Mouse (Mus musculus) adrenal gland, adult (tissue): ENCODE measurements at regions not wholly inside any gene's neighbourhood (a gene's known extent, or its start where the extent isn't known, plus 50 kb on each side); places are given as distances from the start of the nearest gene placed in this dataset.

Experiments used
- DNase-seq, 2 experiments: peaks; one replicate each; pipeline ENCODE4 v3.0.0; 2022 to 2023; ENCODE audit warnings: low spot score in 1 of 2; ENCODE audit not compliant: inconsistent age in 2 of 2

DNA sequence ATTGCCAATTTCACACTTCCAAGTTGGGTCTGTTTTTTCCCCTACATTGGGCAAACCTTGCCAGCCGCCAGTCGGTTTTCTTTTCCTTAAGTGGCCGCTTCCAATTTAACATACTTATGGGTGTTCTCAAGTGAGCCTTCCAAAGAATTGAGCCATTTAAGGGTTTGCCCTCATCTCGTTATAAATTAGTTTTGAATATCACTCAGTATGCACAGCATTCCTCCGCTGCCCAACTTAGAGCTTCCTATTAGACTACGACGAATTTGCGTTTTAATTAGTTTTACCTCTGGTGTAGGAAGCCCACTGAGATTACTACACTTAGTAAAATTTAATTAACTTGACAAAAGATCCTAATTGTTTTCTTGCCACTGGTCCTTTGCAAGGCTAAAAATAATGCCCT is 209.9 kb downstream of the Cdh11 start:
- DNase-seq, result no peak

DNA sequence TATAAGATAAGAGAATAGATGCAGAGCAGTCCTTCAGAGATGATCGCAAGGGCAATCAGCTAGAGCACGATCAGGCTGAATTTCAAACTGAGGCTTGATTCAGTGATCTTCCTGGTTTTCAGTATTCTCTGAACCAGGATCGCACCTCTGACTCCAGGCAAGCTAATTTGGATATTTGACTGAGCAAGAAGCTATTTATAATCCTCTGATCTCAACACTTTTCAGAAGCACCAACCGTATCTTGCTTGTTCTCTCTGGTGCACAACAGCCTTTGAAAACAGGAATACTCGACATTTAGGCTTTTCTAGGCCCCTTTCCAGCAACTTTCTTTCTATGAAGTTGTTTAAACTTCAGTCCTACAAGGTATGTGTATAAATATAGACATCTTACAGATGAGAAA is 217.7 kb downstream of the Cdh11 start:
- DNase-seq, result no peak

DNA sequence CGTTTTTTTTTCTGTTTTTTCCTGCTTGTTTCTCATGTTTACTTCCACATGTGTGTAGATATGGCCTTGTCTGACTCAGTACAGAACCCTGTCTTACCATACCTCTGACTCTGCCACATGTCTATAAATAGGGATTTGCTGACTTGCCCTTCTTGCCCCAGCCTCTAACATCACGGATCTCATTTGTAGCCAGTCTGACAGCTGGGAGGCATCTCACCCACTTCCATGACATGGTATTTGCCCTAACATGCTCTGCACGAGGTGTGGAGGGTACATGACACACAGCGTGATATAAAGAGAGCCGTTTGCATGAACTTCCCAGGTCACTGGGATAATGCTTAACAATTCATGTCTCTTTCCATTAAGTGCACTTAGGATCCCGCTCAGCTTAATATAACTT is 231.2 kb downstream of the Cdh11 start:
- DNase-seq, result no peak

DNA sequence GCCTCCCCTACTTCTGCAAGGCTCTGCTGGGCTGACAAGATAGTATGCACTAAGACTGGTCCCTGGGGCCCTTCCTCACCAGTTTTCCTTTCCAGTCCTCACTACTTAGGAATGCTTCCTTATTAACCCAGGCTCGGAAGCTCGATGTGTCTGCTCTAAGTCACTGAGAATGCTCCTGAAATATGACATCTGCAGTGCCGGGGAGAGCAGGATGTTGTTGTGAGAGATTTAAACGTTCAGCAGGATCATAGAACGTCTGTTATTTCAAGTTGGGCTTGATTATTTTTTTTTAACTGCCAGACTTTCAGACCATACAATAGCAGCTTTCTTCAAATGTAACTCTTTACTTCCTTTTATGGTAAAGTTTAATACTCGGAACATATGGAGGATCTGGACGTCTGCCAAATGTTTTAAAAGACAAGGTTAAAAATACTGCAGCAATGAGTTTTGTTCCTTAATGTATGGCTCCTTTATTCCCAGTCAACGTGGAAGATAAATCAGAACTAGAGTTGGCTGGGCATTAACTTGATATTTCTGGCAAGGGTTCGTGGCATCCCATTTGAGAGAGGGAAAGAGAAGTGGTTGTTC is 232.0 kb downstream of the Cdh11 start:
- DNase-seq, result no peak

DNA sequence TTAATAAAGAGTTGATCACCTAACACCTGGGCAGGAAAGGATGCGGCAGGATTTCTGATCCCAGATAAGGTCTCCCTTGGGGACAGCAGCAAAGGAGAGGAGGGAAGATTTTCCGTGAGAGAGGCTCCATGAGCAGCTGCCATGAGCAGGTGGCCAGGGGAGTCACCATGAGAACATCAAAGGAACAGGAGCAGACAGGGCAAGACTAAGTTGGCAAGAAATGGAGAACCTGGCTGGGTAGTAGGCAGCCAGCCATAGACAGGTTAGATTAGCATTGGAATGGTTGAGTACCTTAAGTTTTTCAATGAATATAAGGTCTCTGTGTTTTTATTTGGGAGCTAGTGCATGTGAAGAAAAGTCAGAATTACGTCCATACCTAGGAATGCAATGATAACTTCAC is 246.6 kb downstream of the Cdh11 start:
- DNase-seq, result no peak

DNA sequence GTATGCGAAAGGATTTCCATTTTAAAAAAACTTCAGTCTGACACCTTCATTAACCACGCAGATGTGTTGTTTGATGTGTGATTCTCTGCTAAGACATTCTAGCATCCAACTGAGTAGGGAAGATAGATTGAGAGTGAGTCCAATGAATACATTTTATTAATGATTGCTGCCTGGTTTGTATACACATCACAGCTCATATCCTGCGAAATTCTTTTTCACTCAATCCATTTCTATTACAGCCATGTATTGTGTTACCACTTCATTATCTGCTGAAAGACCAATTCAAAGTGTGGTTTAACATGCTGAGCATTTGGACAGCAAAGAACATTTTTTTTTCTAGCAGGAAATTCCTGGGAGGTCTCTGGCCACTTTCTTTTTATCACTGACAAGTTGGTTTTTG is 247.4 kb downstream of the Cdh11 start:
- no peak for DNase-seq

DNA sequence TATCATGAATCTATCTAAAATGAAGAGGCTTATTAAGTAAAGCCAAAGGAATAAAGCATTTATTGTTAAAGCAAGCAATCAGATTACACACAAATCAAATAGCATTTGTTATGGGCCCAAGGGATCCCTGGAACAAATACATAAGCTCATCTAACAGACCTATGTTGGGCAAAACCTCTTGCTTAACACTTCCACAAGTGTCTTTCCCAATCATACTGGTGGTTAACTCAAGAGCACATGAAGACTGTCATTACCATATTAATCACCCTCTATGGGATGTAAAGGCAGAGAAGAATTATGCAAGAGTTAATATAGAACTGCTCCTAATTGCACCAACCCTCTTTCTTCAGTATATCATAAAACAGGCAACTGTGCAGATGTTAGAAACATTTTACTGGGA is 267.0 kb downstream of the Cdh11 start:
- no peak for DNase-seq

DNA sequence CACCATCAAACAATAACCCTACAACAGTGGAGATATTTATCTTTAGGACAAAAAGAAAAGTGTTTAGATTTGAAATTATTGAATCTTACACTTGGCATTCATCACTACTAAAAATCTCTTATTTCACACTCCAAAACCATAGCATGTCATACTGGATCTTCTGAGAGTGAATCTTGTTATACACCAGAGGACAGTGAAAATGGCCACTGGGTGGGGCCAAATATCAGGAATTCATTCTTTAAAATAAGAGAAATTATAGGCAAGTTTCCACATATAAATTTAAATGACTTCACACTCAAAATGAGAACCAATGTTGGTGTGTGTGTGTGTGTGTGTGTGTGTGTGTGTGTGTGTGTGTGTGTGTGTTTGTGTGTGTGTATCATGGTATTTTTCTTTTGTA is 269.7 kb downstream of the Cdh11 start:
- DNase-seq, result peak in 1 of 2 experiments; percentile 26

DNA sequence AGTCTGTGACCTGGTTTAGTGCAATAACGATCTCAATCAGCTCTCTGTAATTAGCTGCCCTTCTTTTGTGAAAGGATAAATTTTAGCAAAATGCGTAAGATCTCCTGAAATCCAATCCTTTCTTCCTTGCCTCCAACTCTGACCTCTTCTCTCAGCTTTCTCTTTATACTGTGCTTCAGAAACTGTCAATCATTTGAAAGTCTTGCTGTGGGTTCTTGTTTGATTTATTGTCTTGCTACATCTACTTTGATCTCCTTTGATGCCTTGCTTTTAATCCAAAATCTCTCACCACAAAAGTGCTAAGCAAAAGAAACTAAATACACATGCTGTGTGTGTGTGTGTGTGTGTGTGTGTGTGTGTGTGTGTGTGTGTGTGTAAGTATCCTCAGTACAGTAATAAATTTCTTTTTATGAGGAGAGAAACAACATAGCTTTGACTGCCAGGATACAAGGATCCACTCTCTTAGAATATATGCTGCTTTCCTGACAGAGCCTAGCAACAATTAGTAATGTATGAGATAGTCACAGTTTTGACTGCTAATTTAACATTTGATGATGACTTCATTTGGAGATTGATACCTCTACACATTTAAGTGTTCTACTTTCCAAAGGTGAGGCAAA is 270.5 kb downstream of the Cdh11 start:
- DNase-seq, result no peak

DNA sequence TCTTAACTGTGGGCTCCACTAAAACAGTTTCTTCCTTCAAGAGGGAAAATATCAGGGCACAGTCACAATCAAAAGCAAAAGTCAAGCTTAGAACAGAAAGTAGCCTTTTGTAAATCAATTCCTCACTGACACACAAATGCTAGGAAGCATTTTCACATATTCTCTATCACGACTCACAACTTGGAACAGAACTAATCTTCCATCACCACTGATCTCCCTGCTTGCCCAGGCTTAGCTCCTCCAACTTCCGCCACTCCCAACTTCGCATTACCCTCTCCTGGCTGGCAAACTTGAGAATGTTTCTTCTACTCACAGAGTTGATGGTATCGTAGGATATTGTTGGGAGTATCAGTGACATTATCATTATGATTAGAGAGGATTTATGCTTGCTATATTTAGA is 284.7 kb downstream of the Cdh11 start:
- no peak for DNase-seq

DNA sequence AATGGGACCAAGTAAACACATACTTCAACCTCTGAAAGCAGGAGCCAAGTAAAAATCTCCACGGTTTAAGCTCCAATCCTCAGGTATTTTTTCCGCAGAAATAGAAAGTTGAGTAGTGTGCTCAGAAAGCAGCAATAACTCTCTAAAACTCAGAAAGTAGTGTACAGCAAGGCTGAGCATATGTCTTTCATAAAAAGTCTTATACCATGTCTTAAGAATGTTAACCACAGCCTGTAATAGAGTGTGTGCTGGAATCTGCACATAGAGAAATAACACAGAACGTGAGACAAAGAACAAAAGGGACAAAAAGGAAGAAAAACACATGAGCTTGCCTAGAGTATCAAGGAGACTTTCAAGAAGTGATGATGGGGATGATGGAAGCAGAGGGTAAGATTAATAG is 285.2 kb downstream of the Cdh11 start:
- no peak for DNase-seq

DNA sequence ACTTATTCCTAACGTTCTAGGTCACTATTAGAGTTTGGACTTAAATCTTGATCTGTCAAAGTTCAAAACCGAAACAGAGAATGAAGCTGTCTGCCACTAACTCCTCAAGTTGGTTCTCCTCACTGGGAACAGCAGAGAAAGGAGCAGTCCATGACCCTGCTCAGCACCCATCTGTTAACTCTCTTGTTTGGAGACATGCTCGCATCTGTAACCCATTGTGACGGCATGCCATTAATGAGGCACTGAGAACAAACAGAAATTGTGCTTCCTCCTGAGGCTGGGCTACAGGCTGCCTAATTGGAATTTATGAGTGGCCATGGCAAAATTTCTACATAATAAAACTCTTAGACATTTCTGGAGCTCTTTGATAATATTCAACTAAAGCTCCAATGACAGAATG is 286.4 kb downstream of the Cdh11 start:
- DNase-seq, result no peak

DNA sequence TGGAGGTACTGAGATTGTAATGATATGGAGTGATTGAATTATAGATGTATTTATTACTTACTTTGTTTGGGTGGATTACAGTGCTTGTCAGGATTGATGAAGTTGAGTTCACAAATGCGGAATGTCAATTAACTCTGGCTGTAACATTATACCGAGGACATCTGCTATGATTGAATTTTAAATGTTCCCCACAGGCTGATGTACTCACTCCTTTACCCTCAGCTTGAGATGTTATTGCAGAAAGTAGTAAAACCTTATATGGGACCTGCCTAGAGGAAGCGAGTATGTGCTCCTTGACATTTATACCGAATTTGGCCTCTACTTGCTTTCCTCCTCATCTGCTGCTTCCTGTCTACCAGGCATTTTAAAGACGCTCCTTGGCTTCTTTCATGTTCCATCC is 288.3 kb downstream of the Cdh11 start:
- DNase-seq, result no peak

DNA sequence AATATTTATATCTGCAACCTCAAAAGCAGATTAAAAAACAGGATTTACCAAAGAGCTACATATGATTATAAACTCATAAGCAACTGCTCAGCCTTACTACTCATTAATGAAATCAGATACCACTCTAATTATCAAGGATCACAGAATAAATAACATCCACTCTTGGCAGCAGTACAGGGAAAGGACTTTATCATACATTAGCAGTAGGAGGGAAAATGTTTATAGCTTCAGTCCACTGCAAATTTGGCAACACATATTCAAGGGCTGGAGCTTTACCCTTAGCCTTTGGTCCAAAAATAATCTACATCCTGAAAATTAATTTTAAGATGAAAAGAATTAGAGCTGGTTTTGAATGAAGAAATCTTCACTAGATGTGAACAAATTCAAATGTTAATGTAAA is 288.7 kb downstream of the Cdh11 start:
- no peak for DNase-seq

DNA sequence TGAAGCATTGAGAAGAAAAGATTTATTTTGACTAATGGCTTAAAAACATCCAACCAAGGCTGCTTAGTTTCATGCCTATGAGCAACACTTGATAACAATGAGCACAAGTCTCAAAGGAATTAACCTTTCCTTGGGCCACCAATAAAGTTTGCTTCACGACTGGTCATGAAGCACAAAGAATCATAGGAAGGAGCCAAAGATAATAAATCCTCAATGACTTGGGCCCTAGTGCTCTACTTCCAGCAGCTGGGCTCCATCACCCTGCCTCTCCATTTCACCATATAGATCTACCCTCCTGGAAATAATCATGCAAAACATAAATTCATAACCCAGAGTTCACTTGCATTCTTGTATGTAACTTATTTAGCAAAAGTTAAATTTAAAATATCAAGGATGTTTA is 289.4 kb downstream of the Cdh11 start:
- no peak for DNase-seq

DNA sequence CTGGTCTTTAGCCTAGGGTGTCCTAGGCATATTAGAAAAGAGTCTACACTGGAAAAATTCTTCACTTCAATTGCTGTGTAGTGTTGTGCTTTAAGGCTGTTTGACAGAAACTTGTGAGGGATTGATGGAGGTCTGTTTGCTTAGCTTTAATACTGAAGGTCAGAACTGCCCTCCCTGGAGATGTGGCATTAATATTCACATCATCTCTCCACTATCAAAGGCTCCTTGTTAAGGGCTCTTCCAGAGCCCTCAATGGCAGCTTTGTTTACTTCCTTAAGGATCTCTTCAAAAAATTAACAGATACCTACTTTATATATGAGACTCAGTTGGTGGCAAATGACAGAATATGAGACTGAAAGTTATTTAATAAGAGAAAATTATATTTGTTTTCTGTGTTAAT is 294.4 kb downstream of the Cdh11 start:
- DNase-seq, result no peak

DNA sequence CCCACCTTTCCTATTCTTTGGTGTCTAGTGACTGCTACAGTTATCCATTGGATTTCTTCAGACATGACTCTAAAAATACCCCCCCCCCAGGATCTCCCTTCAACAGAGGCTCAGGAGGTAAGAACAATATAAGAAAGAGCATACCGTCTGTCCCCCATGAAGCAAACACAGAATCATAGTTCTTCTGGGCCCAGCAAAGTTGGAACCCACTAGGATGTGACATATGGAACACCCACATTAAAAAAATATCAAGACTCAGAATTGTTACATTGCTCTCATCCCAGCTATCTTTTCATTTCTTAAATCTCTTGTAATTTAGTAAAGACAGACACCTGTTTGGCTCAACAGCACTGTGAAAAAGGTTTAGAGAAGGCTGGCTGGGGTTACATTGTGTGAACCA is 297.2 kb downstream of the Cdh11 start:
- DNase-seq, result no peak

DNA sequence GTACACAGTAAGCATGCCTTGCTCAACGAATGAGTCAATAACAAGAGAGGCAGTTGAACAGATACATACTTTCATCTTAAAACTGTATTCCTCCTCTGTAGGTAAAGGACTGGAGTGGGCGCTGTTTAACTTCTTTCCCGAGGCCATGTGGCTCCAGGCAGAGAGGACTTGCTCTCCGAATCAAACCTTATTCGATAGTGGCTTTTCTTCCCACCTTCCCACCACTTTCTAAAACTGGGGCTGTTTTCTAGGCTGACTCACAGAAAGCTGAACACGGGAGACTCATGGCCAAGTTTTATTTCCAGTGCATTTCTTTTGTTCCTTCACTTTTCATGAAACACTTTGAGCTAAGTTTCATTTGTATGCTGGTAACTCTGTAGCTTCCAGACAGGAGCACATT is 297.6 kb downstream of the Cdh11 start:
- DNase-seq, result no peak

DNA sequence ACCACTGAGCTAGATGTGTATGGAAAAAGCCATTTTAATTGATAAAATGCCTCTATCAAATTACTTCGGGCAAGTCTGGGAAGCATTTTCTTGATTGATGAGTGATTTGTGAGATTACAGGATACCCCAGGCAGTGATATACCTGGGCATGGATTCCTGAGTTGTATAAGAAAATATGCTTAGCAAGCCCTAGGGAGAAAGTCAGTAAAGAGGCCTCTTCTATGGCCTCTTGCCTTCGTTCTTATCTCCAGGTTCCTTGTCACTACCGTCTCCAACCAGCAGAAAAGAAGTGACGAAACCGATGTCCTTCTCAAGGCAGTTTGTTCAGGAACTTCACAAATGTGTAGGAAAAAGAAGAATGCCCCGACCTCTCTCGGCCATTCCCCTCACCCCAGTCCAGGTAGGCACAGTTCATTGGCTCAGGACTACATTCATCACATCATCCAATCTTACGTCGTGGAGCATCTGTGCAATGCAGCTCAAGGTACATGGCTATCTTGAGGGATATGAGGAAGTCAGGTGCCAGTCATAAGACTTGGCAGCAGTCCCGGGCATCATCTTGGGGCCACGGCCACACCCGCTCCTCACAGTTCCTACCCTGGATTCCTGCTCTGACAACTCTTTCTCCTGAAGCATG is 310.2 kb downstream of the Cdh11 start:
- no peak for DNase-seq

DNA sequence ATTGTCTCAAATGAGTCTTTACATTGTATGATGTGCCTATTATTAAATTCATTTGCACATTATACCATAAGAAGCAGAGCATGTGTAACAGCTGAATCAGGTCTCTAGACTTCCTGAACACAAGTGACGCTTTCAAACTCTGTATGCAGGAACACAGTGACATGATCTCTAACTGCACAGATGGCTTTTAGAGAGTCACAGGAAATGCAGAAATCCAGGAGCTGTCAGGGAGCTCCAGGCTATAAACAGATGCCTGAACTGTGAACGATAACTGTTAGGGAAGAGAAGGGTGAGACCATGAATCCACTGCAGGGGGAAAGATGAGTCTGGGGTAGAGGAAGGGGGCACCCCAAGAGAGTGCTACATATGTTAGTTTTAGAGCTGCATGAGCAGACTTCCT is 311.2 kb downstream of the Cdh11 start:
- DNase-seq, result no peak

DNA sequence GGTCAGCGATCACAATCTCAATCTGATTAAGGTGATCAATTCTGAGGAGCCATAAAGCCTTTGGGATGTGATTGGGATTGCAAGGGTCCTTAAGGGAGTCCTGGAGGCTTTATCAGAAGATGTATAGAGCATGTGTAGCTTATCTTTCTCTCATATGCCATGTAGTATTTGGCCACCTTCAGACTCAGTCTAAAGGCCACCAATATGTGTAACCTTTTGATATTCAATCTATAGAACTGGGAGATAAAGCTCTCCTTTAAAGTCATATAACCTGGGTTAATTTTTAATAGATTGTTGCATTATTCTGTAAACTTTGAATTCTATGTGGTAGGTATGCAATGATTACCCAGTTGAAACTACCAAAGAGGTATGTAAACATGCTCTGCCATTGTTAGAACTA is 314.1 kb downstream of the Cdh11 start:
- no peak for DNase-seq

DNA sequence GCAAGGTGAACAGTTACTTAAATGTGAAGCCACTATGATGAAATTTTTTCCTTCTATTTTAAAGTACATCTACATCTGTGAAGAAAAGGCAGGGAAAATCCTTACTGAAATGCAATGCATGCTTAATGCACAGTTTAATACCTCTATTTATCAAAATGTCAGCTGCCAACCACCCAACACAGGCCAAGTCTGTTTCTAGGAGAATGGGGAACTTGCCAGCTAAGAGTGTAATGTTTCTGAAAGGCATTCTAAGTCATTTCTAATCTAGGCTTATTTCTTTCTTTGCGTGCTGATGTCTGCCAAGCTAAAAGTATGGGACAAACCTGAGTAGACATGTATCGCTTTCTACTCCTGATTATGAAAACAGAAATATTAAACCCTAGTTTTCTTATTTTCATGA is 322.8 kb downstream of the Cdh11 start:
- DNase-seq, result no peak

DNA sequence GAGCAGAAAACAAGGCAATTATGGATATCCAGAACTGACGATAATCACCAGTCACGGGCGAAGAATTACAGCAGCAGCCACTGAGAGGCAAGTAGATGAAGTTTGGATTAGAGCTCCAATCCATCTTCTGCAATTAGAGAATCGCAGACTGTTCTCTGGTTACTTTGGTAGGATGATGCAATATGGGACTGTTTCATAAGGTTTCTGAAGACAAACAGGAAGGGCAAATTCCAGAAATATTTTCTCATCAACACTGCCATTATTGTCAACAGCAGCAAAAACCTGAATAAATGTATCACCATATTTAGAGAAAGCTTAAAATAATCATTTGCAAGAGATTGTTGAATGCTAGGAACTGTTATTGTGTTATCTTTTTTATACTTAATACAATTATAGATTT is 342.4 kb downstream of the Cdh11 start:
- DNase-seq, result no peak
